Mouse (Mus musculus) right cerebral cortex, postnatal 4 days (tissue): Measurements from ENCODE around the gene Elovl5.

Source experiments
- DNase-seq: peaks from one replicate; pipeline ENCODE4 v3.0.0-alpha.2; 2022

Elovl5 gene

DNA sequence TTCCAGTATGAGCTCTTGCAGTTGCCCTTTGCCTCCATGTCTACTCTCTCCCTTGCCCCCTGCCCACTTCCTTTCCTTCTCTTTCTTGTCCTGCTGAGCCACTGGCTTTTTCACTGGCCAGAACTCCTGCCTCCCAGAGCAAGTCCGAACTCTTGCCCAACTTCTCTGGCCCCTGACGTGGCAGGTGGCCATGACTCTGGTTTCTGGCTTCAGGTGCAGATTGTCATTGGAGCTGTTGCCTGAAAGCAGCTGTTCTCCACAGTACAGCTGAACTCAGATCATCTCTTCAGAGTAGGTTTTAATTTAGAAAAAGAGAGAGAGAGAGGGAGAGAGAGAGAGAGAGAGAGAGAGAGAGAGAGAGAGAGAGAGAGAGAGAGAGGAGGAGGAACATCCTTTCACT, 86.1 kb downstream of the Elovl5 start:
- no peak for DNase-seq

GRCm38 (mm10) chr9:78005481-78005880, 88.3 kb downstream of the Elovl5 start:
- DNase-seq: peak; percentile 20

- DNase-seq: peak; percentile 74
Observed at GRCm38 (mm10) chr9:78006209-78007001, 89.2 kb downstream of the Elovl5 start.

GRCm38 (mm10) chr9:78009382-78009781, 92.2 kb downstream of the Elovl5 start:
- DNase-seq: no peak

GRCm38 (mm10) chr9:78010187-78010586, 93.0 kb downstream of the Elovl5 start:
- DNase-seq: no peak

DNA sequence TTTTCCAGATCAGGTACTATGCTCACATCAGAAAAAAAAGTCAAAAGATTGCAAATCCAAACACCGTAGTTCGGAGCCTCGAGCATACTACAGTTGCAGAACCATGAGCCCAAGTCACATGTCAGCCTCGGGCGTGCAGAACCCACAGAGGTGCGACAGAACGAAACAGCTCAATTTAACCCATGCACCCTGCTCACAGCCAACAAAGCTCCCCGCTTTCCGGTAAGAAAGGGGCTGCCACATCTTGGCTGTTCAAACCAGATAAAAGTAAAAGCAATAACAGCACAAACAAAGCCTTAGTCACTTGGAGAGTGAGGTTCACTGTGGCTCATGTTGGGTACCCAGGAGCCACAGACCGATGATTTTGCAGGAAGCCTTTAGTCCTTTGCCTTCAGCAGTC, 93.5 kb downstream of the Elovl5 start:
- no peak for DNase-seq

GRCm38 (mm10) chr9:78012066-78012465, 94.9 kb downstream of the Elovl5 start:
- DNase-seq: no peak

DNA sequence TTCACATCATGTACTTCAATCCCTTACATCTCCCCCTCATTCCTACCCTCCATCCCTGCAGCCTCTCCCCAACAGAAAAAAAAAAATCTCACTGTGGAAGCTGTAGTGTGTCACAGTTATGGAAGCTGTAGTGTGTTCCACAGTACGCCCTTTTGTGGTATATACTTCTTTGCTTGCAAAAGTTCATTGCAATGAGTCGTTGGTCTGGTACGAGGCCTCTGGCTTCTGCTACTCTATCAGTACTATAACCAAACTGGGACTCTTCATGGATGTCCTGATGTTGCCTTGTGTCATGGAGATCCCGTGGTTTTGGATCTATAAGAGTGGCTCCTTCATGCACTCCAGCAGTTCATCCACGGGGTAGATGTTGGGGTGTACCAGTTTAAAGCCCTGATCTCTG, 95.5 kb downstream of the Elovl5 start:
- no peak for DNase-seq

- no peak for DNase-seq
Observed at GRCm38 (mm10) chr9:78013813-78014212, 96.6 kb downstream of the Elovl5 start.

GRCm38 (mm10) chr9:78015816-78016215, 98.7 kb downstream of the Elovl5 start:
- DNase-seq: no peak

DNA sequence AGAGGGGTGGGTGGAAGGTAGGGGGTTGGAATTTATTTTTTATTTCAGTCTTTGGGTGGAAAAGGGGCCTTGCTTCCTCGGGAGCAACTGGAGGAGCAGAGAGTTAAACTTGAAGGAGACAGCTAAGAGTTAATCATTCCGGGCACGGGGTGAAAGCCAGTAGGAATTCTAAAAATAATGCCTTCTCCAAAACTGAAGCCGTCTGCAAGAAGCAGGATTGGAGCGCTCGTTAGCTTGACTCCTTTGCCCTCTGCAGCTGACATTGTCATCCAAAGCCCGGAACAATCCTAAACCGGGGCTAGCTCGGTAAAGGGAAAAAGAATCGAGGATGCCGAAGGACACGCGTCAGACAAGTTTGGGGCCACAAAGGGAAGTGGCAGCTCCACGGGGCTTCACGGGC, 99.1 kb downstream of the Elovl5 start:
- no peak for DNase-seq

DNA sequence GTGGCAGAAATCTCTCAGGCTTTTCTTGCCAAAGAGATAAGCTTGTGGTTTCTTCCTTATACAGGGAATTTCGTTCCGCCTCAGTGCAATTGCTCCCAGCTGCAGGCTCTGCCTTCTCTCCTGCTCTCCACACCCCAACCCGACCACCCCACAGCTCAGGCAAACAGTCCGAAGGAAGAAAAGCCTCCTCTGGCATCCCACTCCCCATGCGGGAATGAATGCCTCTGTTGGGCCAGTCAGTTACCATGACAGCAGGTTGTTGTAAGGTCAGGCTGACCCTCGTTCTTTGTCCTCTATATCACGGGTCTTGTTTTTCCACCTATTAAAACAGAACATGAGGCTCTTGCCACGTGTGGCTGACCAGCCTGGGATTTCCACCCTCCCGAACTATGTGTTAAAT, 104.1 kb downstream of the Elovl5 start:
- no peak for DNase-seq

DNA sequence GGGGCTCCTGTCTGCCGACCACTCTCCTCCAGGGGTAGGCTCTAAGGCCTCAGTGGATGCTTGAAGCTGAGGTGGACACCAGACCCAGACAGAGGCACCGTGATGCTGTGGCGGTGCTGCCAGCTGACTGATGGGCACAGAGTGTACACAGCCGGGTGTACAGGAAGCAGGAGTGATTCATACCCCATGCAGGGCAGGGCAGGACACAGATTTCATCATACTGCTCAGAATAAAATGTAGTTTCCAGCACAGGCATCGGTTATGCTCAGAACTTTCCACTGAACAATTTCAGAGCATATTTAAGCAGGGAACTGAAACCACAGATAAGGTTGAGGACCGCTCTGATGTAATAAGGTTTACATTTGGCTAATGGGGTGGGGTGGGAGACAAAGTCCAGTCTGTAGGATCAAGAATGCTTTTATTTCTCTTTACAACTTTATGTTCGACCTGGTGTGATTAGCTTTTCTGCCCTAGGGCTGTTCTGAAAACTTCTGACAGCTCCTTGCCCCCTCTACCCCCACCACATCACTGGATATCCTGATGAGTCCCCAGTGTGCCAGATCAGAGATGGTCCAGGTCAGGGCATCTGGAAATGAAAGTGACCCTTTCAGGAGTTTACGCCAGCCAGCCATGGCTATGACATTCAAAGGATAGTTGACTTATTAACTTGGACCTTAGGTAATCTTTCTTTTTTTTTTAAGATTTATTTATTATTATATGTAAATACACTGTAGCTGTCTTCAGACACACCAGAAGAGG, 105.2 kb downstream of the Elovl5 start:
- DNase-seq: no peak

DNA sequence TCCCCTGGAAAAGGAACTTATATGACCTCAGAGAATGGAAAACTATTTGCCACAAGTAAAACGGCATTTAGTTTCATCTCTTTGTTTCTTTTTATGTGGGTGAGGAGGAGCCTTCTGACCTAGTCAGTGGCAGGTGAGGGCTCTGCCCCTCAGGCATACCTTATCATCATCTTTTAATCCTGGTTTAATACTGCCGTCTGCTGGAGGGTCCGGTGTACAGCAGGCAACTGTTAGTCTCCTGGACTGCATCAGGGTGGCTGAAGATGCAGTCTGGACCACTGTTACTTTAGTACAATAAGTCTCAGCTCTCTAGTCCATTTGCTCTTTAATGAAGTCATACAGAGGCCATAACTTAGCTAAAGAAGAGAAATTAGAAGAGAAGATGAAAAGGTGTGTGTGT, 107.7 kb downstream of the Elovl5 start:
- peak; percentile 64 for DNase-seq

DNA sequence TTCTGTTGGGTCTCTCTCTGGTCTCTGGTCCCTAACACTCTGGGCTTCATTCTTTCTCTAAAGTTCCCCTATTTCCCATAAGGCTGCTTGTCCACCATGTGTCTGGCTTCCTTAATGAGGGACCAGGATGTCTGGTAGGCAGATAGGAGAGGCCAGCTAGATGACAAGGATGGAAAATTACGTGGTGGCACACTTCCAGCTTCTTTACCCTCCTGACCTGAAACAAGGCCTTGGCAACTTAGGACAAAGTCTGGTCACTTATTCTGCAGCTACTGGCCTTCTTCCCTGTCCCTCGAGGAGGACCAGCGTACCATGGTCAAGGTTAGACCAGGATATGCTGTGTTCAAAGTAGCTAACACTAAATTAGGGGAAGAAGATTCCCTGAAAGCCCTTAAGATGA, 109.9 kb downstream of the Elovl5 start:
- DNase-seq: no peak

DNA sequence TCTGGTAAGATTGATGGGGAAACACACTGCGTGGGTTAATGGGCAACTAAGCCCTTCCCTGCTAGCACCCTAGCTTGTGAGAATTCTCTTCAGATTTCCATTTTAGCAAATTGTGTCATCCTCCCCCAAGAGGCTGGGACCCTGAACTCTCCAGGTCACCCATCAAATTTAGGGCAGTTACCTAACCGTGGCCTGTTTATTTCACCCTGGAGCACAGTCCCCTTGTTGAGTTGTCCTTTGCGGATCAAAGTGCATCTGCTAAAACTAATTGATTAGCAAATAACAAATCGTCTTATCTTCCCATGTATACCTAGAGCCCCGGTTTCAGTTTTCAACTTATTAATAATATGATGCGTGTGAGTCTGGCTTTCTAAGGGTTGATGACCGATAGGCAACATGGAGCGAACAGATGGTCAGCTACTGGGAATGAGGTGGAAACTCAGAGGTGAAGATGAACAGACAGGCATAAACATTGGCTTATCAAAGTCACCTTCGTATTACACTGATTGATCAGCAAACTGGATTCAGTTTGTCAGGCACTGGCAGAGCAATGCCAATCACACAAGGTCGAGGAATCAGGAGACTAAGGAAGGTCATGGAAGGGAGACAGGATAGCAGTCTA, 113.8 kb downstream of the Elovl5 start:
- no peak for DNase-seq

DNA sequence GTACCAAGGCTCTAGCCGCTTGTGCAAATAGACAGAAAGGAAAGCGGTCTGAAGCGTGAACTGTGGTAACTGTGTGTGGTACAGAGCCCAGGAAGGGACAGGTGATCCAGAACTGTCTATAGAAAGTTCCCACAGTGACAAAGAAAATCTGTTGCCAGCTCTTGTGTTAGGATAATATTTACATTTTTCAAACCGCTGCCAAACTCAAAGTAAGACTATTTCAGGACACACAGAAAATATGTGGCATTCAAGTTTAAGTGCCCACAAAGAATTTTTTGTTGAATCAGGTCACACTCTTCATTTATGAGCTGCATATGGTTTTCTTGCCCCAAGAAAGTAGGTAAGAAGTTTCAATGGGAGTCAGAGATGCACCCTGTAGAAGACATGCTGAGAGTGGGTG, 115.8 kb downstream of the Elovl5 start:
- no peak for DNase-seq
